Mouse (Mus musculus): Measurements from ENCODE around the gene Rdx.
A peak's percentile ranks its signal among the peaks of the same experiment; 100 is the strongest.
"Not testable (repeated sequence)": the region's sequence is repeated elsewhere in the genome, so short reads cannot be mapped to it uniquely, and the experiment has no call there.

The Rdx gene

DNA sequence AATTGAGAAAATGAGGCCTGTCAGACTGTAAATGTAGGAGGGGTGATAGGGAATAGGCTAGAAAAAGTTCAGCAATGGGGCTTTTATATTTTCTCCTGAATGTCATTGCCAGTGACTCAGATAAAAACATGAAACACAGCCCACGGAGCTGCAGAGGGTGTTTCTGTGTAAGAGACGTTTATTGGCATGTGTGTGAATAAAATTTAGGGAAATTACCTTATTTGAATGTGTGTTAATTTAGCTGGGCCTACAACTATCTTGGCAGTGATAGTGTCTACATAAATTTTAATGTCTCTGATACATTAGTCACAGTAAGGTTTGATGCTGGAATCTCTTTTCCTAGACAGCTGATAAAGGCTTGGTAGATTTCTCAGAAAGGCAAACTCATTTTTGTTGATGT is 12.8 kb downstream of the Rdx start:
- no peak for DNase-seq

DNA sequence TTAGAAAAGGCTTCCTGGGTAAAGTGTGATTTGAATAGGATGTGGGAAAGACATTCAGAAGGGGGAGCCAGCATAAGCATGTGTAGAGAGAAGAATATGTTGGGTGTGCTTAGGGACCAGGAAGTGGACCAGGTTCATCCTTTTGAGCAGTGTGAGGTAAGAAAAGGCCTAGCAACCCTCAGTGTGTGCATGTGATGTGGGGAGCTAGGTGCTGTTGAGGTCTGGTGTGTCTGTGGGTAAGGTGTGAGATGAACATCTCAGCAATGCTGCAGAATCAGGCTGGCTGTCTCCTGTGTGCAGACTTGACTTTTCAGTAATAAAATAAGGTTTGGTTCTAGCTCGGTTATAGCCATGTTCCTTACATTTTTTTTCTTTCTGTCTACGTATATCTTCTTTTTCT is 23.1 kb downstream of the Rdx start:
- DNase-seq = no peak

DNA sequence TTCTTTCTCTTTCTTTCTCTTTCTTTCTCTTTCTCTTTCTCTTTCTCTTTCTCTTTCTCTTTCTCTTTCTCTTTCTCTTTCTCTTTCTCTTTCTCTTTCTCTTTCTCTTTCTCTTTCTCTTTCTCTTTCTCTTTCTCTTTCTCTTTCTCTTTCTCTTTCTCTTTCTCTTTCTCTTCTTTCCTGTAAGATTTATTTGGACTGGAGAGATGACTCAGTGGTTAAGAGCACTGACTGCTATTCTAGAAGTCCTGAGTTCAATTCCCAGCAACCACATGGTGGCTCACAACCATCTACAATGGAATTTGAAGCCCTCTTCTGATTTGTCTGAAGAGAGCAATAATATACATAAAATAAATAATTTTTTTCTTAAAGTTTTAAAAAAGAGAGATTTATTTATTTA is 24.4 kb downstream of the Rdx start:
- not testable (repeated sequence) for DNase-seq

DNA sequence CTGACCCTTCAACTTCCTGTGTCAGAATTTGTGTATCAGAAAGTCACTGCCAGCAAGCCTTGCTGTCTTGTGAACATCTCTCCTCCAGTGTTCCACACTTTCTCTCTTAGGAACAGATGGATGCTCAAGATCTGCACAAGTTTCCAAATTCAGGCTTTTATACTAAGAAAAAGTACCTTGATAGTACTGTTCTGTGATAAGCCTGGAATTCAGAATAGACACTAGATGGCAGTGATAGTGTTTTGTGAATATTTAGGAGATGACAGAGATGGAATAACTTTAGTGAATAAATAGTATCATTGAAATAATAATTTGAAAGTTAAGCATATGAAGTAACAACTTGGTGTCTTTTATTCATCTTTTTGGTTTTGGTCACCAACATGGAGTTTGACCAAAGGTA is 25.2 kb downstream of the Rdx start:
- DNase-seq = no peak

DNA sequence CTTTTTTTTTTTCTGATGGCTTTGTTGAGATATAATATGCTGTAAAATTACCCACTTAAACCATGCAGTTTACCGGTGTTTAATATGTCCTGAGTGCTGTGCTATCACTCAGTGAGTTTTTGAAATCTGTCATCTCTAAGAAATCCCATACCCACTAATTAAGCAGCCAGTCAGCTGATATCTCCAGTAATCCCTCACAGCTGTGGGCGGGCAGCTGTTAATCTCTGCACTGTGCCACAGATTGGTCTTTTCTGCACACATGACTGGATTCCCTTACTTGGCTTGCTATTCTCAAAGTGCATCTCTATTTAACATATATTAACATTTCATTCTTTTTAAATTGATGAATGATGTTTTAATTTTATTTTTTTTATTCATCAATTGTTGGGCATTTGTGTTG is 29.1 kb downstream of the Rdx start:
- no peak for DNase-seq

DNA sequence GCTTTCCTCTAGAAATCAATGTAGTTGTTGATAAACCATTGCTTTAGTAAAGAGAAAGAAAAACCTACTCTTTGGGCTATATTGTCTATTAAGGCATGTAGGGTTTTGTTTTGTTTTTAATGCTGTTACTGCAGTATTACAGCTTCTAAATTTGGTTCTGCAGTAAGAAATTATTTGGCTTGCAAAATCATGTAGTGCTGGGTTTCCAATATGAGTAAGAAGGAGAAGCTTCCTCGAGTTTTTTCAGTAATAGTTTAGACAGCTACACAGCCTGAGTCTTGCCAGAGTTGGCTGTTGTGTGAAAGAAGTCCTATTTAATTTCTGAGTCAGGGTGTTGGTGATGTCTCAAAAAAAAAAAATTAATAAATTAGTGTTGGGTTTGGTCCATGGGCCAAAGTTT is 30.7 kb downstream of the Rdx start:
- no peak for DNase-seq

DNA sequence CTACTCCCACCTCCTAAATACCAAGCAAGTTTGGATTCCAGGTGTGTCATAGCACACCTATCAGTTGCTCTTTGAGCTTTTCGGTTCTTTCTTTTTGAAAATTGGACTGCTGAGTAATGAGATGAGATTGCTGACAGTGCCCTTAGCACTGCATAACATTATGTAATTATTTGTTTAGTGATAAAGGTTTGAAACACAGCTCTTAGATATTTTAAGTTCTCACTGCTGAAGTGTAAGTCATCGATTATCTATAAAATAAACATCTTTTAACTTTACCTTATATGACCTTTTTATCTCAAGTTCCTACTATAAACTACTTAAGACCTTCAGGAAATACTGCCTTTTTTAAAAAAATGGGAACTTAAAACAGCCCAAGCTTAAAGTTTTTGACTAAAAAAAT is 35.0 kb downstream of the Rdx start:
- DNase-seq = no peak

DNA sequence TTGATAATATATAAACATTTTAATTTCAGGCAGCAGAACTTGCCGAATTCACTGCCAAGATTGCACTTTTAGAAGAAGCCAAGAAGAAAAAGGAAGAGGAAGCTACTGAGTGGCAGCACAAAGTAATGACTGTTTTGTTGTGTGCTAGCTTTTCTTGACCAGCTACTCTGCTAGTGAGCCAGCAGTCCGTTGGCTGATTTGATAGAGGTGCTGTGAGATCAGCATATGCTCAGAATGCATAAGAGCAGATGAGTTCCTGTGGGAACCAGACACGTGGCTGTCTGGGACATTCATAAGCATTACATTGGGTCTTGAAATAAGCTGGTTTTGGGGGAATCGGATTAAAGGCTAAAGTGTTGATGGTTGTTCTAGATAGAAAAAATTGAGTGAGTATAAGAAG is 35.4 kb downstream of the Rdx start:
- DNase-seq = no peak

DNA sequence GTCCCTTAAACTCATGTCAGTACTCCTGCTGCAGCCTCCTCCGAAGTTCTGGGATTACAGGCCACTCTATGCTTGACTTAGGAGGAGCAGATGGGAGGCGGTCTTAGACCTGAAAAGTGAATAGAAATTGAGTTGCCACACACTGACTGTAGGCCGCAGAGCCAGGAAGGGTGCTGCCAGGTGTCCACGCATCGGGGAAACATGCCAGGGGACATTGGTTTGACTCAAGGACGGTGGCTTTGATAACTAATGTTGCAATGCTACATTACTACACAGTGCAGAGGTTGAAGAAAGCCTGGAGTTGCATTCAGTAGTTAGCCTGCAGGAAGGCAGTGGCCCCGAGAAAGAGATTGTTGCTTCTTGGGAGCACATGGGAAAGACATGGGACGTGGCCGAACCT is 44.8 kb downstream of the Rdx start:
- DNase-seq = no peak

DNA sequence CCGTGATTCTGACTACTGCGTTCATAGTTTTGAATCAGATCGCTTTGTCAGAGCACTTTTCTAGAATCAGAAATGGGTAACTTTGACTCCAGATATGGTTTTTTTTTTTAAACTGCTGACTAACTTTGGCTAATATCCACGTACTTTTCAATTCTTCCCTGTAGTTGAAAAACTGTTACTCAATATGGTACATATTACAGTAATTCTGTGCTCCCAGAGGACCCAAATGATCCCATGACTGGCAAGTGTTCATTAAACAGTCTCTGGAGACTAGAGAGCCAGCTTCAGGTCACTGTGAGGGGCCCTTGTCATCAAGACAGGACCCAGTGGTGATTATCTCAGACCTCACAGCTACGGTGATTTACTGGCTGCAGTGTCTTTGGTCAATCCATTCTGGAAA is 45.3 kb downstream of the Rdx start:
- DNase-seq = no peak

DNA sequence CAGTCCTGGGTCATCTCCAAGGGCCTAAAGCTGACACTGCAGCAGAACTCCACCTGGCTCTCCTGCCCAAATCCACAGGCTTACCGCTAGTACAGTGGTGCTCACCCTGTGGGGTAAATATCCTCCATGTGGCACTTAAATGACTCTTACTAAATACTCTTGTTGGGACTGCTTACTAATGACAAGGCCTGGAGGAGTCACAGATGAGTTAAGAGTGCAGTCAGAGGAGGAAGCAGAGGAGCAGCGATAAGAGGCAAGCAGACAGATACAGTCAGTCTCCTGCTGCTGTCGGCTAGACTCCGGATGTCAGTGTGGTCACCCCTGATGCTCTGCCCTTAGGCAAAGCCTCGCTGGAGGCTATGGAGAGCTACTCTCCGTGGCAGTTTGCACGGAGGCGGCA is 46.1 kb downstream of the Rdx start:
- peak; percentile 26 for DNase-seq

DNA sequence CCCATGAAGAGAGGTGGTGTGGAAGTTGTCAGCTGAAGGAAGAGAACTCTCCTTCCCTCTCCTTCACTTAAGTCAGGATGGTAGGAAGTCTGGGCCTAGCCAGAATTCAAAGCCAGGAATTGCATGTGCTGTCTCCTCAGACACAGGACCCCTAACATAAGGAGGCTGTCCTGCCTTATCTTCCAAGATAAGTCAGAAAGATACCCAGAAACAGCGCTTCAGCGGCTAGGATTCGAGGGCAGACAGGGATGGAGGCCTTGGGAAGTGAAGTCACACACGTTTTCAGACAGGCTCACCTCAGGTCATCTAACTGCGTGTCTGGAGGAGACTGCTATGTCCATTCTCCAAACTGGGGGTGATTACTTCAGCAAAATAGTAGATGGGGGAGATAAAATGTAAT is 47.0 kb downstream of the Rdx start:
- no peak for DNase-seq

DNA sequence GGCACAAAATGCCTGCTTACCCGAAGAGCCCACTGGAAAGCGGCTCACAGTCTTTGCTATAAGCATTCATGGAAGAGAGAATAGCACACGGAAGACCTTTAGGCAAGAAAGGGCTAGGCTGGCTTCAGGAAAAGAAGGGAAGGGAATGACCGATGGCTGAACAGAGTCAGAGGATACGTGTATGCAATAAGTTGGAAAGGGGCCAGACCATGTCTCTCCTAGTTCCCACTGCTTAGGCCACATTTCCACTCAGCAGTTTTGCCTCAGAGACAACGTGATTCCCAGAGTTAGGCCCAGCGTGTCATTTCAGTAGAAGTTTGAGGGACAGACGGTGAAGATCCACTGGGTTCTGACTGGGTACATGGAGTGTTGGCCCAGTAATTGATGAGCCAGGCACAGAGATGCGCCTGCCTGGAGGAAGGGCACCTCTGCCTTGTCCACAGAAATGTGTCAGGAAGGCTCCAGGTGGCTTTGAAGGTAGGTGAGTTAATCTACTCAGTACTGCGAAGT is 47.6 kb downstream of the Rdx start:
- DNase-seq = no peak

DNA sequence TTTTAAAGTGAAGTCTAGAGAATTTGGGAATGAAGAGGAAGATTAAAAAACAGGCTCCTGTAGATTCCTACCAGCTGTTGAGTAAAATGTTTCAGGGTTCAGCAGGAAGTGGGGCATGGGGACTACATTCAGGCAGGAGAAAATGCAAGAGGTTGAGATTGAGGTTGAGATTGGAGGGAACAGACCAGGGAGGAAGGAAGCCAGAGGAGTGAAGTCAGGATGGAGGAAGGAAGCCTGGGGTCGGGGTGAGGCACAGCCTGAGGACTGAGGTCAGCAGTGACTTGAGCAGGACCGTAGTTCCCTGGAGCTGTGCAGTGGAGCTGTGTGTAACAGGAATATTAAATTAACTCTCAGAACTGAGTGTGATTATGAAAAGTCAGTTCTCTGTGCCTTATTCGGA is 48.7 kb downstream of the Rdx start:
- no peak for DNase-seq

DNA sequence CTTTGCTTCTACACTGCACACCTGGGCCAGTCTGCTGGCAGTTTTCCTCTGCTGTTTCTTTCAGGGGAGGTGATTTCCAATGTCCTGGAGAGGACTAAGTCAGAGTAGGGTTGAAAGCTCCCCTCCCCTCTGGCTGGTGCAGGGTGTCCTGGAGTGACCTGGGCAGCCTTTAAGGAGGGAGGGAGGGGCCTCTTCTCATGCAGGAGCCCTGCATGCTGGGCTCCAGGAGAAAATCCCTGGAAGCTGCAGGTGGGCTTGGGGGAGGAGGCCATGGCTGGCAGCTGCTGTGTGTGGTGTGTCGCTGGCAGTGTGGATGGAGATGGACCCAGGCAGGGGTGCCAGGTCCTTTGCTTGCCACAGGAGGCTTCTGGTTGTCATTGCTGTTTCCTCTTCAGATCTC is 50.4 kb downstream of the Rdx start:
- DNase-seq = no peak

DNA sequence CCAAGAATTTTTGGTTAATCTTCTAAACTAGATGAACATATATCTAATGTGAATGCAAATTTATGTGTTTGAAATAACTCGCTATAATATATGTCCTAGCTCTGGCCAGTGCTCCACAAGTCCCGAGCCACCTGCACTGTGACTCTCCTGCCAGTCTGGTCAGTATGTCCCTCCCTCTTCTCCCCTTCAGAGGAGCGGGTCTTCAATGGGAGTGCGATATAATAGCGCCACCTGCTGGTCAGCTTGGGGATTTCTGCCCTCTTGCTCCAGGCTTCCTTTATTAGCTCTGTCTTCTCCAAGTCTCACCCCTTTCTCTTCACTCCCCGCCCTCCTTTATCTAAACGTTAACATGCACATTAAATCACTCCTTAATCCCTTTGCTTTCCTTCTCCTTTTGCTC is 51.6 kb downstream of the Rdx start:
- peak; percentile 75 for DNase-seq

DNA sequence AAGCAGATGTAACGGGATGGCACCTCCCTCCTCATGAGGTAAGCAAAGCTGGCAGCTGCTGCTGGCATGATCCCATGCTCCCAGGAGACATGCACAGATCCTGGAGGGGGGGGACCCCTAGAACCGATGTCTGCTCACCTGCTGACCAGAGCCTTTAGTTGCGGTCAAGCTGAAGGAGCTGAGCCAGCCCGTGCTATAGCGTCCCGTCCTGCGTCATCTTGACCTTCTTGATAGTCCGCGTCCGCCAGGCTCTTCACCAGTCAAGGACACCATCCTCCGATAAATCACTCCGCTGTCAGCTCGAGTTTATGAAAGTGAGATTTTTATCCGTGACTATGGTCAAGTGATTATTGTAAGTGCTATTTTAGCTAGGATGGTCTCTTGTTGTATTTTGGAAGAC is 53.5 kb downstream of the Rdx start:
- DNase-seq = no peak

DNA sequence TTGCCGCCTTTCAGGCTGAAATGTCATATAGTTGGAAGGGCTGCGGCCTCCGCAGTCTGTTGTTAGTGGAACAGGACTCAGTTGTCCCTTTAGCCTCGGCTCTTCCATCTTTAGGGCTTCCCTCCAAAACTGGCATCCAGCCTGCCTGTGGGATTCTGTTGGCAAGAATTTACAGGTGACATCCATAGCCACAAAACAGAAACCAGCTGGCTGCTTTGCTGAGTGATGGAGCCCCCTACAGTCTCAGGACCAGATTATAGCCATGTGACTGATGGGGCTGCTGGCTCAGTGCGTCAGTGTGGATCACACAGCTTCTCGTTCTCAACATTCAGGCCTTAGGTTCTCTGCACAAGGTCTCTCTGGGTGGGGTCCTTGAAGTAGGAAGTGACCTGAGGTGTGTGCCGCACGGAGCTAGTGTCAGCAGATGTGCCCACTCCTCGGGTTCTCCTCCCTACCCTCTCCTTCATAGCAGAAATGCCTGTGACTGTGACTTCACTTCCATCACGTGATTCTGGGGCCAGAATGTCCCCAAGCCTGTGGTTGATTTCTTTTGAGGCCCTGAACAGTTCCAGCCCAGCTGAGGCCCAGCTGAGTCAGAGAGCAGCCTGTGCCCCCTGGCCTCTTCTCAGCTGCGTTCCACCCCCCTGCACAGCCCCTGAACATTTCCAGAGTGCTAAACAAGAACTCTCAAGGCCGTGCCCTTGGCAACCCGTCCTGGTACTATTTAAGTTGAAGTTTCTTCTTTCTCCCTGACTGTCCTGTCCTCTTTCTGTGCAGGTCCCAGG is 55.3 kb downstream of the Rdx start:
- no peak for DNase-seq

DNA sequence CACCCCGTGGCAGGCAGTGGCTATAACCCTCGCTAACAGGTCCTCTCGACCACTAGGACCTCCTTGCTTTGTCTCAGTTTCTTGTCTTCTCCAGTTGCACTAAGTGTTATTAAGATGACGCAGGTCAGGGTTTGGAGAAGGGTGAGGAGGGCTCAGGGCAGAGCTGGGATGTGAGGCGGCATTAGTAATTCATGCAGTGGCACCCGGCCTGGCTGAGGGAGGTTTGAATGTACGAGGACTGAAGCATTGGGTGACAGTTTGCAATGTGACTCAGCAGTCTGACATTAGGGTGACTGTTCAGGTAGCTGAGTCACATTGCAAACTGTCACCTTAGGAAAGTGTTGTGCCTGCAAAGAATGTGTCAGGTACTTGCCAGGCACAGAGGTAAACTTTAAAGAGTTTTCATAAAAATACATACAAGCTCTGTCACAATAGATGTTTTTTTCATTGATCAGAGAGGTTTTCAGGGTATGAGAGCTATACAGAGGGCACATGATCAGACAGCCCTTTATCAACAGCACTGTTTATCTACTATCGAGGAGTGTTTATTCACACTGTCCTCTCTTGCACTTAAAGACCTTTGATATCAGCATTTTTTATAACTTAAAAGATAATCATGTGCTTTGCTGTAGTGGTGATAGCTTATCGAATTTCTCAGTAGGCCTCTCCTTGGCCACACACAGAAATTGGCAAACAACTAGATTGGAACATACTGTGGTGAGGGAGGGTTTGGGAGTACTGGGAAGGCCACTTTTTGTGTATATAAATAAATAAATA is 56.7 kb downstream of the Rdx start:
- peak; percentile 20 for DNase-seq

DNA sequence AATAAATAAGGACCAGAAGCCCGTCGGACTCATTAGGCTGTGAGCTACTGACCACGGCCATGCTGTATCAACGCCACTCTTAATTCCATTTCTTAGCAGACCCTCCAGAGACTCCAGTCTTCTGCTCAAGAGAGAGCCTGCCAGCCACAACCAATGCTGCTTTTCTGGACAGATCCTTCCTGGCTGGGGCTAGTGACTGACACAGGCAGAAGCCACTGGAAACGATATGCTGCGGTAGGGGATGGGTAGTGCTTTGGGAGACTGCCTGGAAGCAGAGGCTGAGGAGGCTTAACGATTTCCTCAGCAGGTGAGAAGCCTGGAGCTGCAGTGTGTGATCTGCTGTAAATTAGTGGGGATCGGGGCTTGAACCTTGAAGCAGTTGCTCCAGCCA is 57.2 kb downstream of the Rdx start:
- DNase-seq = no peak

DNA sequence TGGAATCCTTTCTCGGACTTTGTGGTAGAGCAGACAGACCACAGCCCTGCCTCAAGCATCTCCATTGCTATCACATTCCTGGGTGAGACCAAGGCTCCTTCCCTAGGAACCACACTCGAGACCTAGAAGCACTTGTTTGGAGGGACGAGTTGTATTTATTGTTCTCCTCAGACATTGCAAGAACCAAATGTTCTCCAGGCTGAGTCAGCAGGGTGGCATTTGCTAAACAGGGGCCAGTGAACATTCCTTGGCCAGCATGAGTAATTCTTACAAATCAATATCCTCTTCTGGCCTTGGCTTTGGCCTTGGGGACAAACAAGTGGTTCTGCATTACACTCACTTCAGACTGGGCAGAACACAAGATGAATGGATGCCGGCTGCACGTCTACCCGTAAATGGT is 58.5 kb downstream of the Rdx start:
- no peak for DNase-seq

DNA sequence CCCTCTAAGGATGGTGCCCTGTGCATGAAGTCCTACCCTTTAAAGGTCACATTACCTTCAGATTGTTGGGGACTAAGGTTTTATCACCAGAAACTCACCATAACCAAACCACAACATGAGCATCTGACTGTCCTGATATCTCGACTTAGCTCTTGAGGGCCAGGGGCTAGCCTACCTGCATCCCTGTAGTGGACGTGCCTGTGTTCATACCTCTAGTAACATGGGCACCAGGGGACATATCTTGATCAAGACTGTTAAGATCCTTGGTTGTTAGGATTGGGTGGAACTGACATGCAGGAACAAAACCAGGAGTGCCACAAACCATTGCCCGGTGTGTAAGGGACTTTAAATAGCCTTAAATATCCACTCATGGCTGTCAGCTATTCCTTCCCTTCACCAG is 60.2 kb downstream of the Rdx start:
- DNase-seq = no peak

DNA sequence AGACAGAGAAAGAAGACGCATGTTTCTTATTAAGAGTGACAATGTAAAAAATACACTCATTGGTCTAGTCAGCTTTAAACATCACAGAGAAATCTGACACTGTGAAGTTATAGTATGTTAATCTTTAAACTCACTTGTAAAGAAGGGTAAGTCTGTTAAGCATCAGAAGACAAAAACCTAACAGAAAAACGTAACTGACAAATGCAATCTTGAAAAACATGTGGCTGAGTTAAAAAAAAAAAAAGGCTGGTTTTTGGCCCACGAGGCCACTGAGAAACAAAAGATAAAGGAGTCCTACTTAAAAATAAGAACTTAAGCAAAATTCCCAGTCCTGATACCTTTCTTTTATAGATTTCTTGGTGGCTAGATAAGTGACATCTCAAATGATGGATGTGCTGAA is 63.8 kb downstream of the Rdx start:
- no peak for DNase-seq

DNA sequence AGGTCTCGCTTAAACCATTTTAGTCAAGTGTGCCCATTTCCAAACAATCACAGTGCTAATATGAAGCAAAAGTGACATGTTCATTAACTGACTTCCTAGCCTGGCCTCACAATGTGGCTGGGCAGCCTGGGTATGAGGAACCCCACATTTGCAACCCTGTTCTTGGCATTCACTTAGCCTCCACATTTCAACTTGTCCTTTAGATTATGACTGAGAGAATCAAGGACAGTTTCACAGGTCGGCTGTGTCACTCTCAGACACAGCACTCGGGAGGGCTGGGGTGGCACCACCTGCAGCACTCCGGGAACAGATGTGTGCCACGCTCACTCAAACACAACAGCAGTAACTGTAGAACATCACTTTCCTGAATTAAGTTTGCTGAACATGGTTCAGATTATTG is 66.1 kb downstream of the Rdx start:
- DNase-seq = no peak

DNA sequence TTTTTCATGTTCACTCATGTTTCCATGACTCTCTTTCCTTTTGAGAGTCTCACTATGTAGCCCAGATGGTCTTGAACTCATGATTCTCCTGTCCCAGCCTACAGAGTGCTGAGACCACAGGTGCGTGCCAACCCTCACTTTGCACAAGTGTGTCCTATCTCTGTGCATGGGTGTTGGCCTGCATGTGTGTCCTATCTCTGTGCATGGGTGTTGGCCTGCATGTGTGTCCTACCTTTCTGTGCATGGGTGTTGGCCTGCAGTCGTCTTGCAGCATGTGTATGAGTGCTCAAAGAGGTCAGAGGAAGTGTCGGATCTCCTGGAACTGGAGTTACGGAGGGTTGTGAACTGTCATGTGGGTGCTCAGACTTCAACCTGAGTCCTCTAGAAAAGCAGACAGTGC is 72.2 kb downstream of the Rdx start:
- no peak for DNase-seq

Measured in liver (tissue).